Mouse (Mus musculus) retina, adult 2 months (tissue): ENCODE measurements around the gene B3galt1.

Source experiments
- DNase-seq: peaks from one replicate; pipeline ENCODE4 v3.0.0-alpha.2; 2012; ENCODE audit warnings: low read depth, low spot score

B3galt1 gene

DNA sequence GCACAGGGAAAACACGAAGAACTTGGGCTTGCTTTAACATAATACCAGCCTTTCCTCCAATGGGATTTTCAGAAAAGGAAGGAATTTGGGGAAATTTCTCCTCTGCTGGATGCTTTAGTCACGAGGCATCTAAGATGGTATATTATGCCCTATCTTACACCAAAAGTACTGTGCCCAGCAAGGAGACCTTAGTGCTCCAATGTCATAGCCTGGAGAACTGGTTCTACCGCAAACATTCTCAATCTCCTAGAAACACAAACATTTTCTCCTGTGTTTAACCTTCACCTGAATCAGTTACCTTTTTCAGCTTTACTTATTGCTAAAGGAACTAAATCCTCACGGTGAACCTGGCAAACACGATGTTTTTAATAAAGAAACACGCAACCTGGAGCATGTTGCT is 486.8 kb downstream of the B3galt1 start:
- DNase-seq, result no peak

DNA sequence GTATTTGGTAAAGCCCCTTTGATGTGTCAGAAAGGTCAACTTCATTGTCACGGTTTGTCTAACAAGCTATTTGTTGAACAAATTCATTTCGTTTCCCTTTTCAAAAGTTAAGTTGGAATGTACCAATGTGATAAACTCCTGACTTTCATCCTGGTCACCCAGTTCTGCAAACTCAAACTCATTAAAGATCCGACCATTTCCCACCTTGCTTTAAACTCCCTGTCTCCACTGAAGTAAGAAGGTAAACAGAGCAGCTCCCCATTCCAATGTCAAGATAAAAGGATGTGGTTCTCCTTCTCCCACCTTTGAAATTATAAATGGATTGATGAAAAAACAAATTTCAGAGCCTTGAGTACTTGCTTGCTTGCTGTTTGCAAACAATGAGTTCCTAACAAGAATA is 487.6 kb downstream of the B3galt1 start:
- DNase-seq, result no peak

DNA sequence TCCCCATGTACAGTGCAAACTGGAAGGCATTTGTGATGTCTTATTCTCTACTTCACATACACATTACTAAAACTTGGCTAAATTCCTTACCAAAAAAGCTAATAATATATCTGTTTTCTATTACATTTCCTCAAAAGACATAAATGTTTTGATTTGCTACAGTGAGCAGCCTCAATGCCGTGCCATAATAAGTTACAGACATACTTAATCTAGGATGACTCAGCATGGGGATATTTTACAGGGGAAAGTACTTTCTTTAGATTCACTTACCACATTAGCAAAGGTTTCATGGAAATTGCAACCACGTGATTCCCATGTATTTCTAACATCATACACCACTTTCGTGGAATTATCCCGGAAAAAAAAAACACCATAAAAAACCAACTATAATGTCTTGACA is 495.7 kb downstream of the B3galt1 start:
- DNase-seq, result no peak

DNA sequence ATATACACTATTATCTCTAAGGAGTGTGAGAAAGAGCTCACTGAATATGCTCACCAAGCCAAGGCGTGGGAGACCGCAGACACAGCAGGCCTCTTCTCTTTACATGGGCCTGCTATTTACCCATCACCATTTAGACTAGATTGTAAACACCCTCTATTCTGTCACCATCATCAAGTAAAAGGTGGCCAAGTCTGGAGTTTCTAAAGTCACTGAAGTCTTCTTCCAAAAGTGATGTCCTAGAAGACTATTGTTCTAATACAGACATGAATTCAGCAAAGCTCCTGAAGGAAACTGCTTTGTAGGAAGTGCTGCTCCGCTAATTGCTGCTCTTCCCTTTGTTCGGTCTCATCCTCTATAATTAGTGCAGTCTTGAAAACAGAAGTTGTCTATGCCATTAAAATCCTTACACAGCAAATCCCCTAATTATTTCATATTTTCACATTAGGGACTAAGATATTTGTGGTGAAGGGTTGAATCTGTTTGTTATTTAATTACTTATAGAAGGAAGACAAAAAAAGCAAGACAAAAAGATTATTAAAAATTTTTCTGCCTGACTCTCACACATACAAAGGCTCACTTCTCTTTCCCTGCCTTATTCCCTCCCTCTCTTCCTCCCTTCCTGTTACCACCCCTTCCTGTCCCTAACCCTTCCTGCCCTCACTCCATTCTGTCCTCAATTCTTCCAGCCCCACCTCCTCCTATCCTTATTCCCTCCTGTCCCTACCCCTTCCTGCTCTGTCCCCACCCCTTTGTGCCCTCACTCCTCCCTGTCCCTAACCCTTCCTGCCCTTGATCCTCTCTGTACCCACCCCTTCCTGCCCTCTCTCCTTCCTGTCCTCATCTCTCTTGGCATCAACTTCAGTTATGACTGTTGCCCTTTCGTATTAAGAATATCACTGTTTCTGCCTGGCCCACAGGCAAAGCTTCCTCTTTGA is 514.0 kb downstream of the B3galt1 start:
- DNase-seq, result no peak

DNA sequence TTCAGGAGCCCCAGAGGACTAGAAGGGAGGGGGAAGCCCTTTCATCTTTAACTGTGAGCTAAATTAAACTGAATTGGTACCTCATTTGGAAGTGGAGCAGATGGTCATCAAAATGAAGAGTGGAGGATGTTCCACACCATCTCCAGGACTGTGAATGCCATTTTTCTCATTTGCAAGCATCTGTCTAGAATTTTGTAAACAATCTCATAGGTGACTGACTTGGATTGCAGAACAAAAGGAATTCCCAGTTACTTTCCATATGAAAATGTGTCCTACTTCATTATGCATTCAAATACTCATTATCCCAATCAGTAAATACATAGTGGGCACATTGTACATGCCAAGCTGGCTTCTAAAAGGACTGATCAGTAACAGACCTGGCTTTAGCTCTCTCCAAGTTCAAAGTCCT is 515.2 kb downstream of the B3galt1 start:
- no peak for DNase-seq

DNA sequence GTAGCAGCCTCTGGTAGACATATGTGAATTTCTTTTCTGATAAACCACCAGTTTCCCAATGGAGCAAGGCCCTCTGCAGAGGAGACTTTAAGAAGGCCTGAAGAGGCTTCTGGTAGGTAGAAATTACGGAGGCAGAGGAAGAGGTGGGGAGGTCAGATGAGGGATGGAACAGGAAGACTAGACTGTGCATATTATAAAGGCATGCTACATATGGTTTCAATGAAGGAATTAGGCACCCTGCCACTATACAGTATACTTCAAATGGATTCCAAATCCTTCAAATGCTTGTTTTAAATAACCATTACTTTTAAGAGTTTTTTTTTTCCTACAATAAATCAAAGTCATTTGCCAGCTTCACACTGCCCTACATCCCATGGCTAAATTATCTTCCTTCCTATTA is 518.8 kb downstream of the B3galt1 start:
- no peak for DNase-seq

DNA sequence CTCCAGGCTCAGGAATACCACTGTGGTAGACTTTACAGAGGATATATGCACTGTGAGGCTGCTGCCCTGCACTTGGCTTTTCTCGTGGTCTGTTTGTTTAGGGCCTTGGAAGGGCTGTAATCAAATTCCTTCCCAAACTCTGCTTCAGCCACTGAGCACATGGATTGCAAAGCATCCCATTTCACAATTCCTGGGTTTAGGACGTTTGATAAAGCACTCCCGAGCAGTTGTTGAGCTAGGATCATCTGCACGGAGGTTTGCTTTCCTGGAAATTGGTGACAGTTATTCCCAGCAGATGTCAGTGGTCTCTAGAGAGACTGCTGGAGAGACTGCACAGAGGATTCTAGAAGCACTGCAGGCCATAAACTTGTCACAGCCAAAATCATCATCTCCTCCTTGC is 520.4 kb downstream of the B3galt1 start:
- no peak for DNase-seq

DNA sequence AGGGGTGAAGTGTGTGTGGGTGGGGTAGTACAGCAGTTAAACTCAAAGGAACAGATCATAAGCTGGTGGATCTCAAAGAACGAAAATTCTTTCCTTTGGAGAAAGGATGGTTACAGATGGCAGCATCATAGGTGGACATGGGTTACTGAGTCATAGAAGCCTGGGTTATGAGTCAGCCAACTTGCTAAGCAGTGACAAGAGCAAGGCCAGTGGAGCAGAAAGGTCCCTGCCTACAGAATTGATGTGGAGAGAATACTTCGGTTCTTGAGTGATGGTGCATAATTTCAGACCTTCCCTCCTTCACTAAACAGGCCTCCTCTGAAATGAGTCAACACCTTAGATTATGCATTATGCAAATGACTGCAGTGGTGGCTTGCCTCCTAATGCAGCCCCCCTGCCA is 525.9 kb downstream of the B3galt1 start:
- DNase-seq, result no peak

DNA sequence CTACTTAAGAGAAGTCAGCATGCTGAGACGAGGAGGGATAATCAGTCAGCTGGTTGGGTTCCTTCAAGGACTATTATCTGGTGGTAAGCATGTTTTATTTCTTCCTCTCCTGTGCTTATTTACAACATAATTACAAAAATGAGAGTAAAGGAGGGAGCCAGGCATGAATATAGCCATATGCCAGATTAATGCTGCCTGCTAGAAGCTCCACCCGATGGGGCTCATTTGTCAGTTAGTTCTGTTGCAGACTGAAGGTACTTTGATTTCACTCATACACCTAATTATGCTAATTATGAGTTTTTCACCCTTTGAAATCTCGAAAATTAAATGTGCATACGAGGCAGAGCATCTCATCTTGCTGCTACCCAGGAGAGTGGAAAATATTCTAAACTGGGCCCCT is 539.0 kb downstream of the B3galt1 start:
- no peak for DNase-seq

DNA sequence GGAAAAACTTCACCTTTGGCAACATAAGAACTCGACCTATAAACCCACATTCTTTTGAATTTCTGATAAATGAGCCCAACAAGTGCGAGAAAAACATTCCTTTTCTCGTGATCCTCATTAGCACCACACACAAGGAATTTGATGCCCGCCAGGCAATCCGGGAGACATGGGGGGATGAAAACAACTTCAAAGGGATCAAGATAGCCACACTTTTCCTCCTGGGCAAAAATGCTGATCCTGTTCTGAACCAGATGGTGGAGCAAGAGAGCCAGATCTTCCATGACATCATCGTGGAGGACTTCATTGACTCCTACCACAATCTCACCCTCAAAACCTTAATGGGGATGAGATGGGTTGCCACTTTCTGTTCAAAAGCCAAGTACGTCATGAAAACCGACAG is 552.4 kb downstream of the B3galt1 start:
- no peak for DNase-seq

DNA sequence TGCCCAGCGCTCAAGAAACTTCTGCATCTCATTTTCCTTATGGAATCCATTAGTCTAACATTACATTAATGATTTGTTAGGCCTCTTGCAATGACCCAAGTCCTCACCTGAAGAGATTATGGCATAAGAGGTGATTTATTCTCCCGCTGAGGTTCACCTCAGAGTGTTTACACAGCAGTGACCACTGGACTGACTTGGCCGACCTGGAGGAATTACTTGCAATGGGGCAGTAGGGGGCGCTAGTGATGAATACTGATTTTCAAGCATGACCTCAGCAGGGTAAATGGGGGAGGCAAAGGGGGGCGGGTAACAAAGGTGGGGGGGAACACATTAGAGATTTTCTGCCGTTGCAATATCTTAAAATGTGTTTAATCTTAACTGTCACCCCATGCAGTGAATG is 559.1 kb downstream of the B3galt1 start:
- DNase-seq, result no peak

DNA sequence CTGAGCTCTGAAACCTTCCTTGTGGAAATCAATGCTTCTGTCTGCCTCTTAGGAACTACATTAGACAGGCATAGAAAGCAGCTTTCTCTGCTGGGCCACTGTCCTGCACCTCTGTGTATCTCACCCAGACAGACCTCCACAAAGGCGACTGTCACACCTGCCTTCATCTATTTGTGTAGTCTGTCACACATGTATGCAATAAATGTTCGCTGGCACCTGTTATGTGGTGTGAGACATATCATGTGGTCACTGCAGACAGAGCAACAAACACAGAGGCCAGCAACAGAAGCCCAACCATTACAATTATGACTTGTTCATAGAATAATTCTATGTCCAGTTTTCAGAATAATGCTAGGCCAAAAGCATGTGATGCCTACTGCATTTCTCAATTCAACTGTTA is 575.4 kb downstream of the B3galt1 start:
- no peak for DNase-seq

DNA sequence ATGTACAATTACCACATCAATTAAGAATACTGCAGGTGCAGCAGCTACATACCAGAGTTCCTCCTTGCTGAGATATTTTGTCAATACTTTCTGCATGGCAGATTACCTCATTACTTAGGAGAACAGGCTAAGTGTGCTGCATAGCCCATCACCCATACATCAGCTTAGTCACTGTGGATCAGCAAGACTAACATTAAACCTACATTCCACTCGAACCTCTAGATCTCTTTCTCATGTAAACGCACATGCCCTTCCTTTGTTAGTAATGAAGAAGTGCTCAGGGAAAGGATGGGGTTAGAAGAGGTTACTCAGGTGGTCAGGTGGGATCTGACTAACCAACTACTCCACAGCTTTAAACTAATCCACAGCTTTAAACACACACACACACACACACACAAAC is 577.6 kb downstream of the B3galt1 start:
- no peak for DNase-seq

DNA sequence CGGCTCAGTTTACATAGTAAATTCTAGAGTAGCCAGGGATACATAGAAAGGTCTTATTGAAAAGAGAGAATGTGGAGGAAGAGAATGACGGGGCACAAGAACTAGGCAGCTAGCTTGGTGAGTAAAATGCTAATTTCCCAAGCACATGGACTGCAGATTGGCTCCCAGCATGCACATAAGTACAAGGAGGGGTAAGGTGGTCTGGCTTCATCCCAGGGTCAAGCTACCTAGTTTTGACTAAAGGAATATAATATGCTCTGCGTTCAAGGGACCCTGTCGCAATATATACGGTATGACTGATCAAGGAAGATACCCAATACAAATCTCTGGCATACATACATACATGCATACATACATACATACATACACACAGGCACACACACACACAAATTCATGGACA is 594.1 kb downstream of the B3galt1 start:
- DNase-seq, result no peak

DNA sequence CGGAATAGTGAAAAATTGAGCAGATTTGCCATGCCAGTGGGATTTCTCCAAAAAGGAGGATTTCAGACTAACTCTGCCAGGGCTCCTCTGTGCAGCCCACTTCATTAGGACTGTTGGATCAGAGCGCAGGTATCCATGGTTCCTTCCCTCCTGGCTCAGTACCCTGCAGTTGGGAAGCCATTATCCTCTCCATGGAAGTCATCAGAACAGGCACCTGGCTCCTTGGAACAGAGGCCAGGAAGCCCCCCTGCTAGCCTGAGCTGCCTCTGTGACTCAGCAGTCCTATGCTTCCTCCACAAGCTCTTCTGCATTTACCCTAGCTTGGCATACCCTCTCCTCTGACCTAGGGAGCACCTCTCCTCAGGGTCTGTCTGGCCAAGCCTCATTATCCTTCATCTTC is 594.9 kb downstream of the B3galt1 start:
- no peak for DNase-seq

DNA sequence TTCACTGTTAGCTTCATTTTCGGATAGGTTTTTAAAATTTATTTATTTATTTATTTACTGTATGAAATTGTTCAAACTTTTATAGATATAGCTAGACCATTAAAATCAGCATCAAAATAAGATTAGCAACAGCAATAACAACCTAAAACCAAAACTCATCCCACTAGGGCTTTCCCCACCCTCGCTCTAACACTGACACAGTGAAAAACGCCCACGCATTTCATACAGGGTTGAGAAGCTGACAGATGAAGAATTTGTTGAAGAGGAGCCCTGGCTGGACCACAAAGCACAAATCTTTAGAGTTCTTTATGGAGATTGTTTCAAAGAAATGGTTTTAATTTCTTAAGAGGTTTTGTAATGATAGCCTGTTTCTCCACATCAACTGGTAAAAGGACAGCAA is 596.3 kb downstream of the B3galt1 start:
- DNase-seq, result no peak

DNA sequence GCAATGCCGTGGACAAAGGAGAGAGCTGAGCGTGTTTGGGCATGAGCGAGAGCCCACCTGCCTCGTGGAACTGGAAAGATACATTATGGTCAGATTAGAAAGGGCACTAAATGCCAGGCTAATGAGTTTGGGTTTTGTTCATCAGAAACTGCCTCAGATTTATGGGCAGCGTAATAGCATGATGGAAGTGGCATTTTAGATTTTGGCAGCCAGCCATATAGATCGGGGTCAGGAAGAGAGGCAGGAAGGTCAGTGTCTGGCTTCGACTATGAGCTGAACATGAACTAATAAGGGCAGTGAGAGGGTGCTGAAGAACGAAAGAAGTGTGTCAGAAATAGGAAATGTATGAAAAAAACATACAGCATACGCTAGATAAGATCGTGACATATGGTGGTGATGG is 605.6 kb downstream of the B3galt1 start:
- DNase-seq, result no peak
